Mouse (Mus musculus) ES-Bruce4 (cell line): Measurements from ENCODE around the gene Ldlr. TPM values are rescaled to one million over a fixed set of nuclear protein-coding genes. Genes with fewer than 3 reads are reported as not detected.

Experiments
- H3K27ac ChIP-seq: 2 replicates; pipeline ENCODE4 v1.5.1; 2012; ENCODE audit warnings: low read length, inconsistent platforms; ENCODE audit not compliant: insufficient read depth
- H3K27me3 ChIP-seq: 2 replicates; pipeline ENCODE4 v1.6.1; 2012; ENCODE audit warnings: mild to moderate bottlenecking, low read length, inconsistent platforms; ENCODE audit not compliant: control insufficient read depth, poor library complexity, insufficient read depth, severe bottlenecking
- H3K36me3 ChIP-seq: 2 replicates; pipeline ENCODE4 v1.6.1; 2012; ENCODE audit warnings: inconsistent platforms, mild to moderate bottlenecking, low read length, moderate library complexity; ENCODE audit not compliant: control insufficient read depth, poor library complexity, insufficient read depth, severe bottlenecking
- H3K4me1 ChIP-seq: one replicate; pipeline ENCODE4 v1.8.1; 2011; ENCODE audit warnings: low read length; ENCODE audit not compliant: control insufficient read depth, insufficient read depth
- H3K4me3 ChIP-seq: 2 replicates; pipeline ENCODE4 v1.5.1; 2011; ENCODE audit warnings: low read depth, mild to moderate bottlenecking, low read length
- H3K9ac ChIP-seq: 2 replicates; pipeline ENCODE4 v1.6.1; 2012; ENCODE audit warnings: low read depth, mild to moderate bottlenecking, inconsistent platforms; ENCODE audit not compliant: poor library complexity, severe bottlenecking
- H3K9me3 ChIP-seq: replicated peaks from 2 replicates; pipeline ENCODE4 v1.6.1; 2012; ENCODE audit warnings: mild to moderate bottlenecking, low read length, inconsistent platforms; ENCODE audit not compliant: control insufficient read depth, poor library complexity, insufficient read depth, severe bottlenecking
- CTCF ChIP-seq: IDR thresholded peaks from one replicate; pipeline ENCODE4 v1.8.1; 2011; ENCODE audit warnings: low read depth, low read length
- EP300 ChIP-seq: IDR thresholded peaks from 2 replicates; pipeline ENCODE4 v1.6.1; 2011; ENCODE audit warnings: low read depth, low read length; ENCODE audit not compliant: insufficient read depth
- POLR2A ChIP-seq: IDR thresholded peaks from one replicate; pipeline ENCODE4 v1.8.1; 2011; ENCODE audit warnings: low read length; ENCODE audit not compliant: insufficient read depth
- polyA plus RNA-seq: library from polyadenylated mRNA; stranded (reverse); fragments of >200 nt; gene quantifications from 2 replicates; pipeline ENCODE4 v1.2.4, GENCODE M21; 2011; ENCODE audit warnings: low read depth; ENCODE audit not compliant: missing spikeins, insufficient read depth, insufficient read length

Ldlr gene
- polyA plus RNA-seq, 1 experiment: 79.3 TPM

- TF ChIP-seq EP300: no peak
- TF ChIP-seq POLR2A: no peak
- TF ChIP-seq CTCF: no peak
- H3K4me3 ChIP-seq: no peak overlapping the region
- no peak overlapping the region for H3K27ac ChIP-seq
- H3K27me3 ChIP-seq: no peaks in the 10 kb centered on the region
- no peaks in the 10 kb centered on the region for H3K4me1 ChIP-seq
- H3K9me3 ChIP-seq: no peaks in the 10 kb centered on the region
- H3K36me3 ChIP-seq: peaks cover 33% of the 10 kb centered on the region
- H3K9ac ChIP-seq: no peak overlapping the region
These were observed 22.2 kb upstream of the Ldlr start for GRCm38 (mm10) chr9:21701091-21701490.

DNA sequence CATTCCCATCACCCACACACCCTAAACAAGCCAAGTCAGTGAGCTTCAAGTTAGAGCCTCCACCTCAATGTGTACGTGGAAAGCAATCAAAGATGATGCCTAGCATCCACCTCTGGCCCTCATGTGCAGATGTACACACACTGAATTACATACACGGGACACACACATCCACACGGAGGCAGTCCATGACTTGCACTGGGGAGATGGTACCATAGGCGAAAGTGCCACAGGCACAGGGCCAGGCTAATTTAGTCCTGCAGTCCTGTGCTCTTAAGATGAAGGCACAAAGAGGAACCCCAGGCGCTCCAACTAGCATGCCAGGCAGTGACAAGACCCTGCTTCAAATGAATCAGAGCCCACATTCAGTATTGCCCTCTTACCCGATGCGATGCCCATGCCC, 19.8 kb upstream of the Ldlr start:
- no peak for TF ChIP-seq CTCF
- TF ChIP-seq POLR2A: no peak
- no peak for TF ChIP-seq EP300
- no peaks in the 10 kb centered on the region for H3K4me1 ChIP-seq
- no peak overlapping the region for H3K27ac ChIP-seq
- peaks cover 32% of the 10 kb centered on the region for H3K36me3 ChIP-seq
- no peak overlapping the region for H3K4me3 ChIP-seq
- H3K27me3 ChIP-seq: no peaks in the 10 kb centered on the region
- H3K9ac ChIP-seq: no peak overlapping the region
- H3K9me3 ChIP-seq: no peaks in the 10 kb centered on the region

GRCm38 (mm10) chr9:21706085-21706484, 17.2 kb upstream of the Ldlr start:
- Histone ChIP-seq H3K4me3 (no peak overlapping the region), H3K4me1 (no peaks in the 10 kb centered on the region), H3K9me3 (no peaks in the 10 kb centered on the region), H3K27me3 (no peaks in the 10 kb centered on the region), H3K9ac (no peak overlapping the region), H3K36me3 (peaks cover 23% of the 10 kb centered on the region), H3K27ac (no peak overlapping the region)
- TF ChIP-seq POLR2A (no peak), CTCF (no peak), EP300 (no peak)

- no peak overlapping the region for H3K4me3 ChIP-seq
- H3K9me3 ChIP-seq: no peaks in the 10 kb centered on the region
- no peak overlapping the region for H3K27ac ChIP-seq
- H3K36me3 ChIP-seq: peaks cover 17% of the 10 kb centered on the region
- H3K9ac ChIP-seq: no peak overlapping the region
- no peaks in the 10 kb centered on the region for H3K27me3 ChIP-seq
- TF ChIP-seq CTCF: no peak
- TF ChIP-seq POLR2A: no peak
- no peak for TF ChIP-seq EP300
- no peaks in the 10 kb centered on the region for H3K4me1 ChIP-seq
These were observed 16.6 kb upstream of the Ldlr start for GRCm38 (mm10) chr9:21706586-21707265.

DNA sequence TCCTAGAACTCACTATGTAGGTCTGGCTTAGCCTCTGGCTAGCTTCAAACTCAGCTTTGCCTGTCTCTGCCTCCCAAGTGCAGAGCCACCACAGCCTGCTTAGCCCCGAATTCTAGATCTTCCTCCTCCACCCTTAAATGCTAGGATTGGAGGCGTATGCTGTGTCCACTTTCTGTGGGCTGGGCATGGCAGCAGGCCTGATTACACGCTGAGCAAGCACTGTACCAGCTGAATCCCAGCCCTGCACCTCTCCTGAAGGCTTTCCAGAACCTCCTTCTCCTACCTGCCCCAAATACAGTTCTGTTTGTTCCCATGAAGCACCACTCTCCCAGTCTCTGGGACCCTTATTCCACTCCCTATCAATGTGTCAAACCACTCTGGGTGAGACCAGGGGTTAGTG, 13.9 kb upstream of the Ldlr start:
- H3K27me3 ChIP-seq: no peaks in the 10 kb centered on the region
- H3K9ac ChIP-seq: no peak overlapping the region
- H3K4me1 ChIP-seq: no peaks in the 10 kb centered on the region
- no peak for TF ChIP-seq EP300
- TF ChIP-seq CTCF: no peak
- no peak for TF ChIP-seq POLR2A
- H3K4me3 ChIP-seq: no peak overlapping the region
- H3K36me3 ChIP-seq: peaks cover 1% of the 10 kb centered on the region; the same call in 1 of the 2 replicates
- no peak overlapping the region for H3K27ac ChIP-seq
- no peaks in the 10 kb centered on the region for H3K9me3 ChIP-seq

- no peak overlapping the region for H3K27ac ChIP-seq
- H3K27me3 ChIP-seq: no peaks in the 10 kb centered on the region
- no peak for TF ChIP-seq POLR2A
- no peak for TF ChIP-seq CTCF
- TF ChIP-seq EP300: no peak
- no peak overlapping the region for H3K4me3 ChIP-seq
- H3K9ac ChIP-seq: no peak overlapping the region
- H3K4me1 ChIP-seq: no peaks in the 10 kb centered on the region
- H3K9me3 ChIP-seq: no peaks in the 10 kb centered on the region
- no peaks in the 10 kb centered on the region for H3K36me3 ChIP-seq
These were observed 8.0 kb upstream of the Ldlr start for GRCm38 (mm10) chr9:21715298-21715697.
